Mouse (Mus musculus) limb, embryonic 12.5 days (tissue): Measurements from ENCODE around the gene Fcer1g. TPM values are rescaled to one million over a fixed set of nuclear protein-coding genes. Genes with fewer than 3 reads are reported as not detected.

Source experiments
- ATAC-seq: fragments of 200-750 bp; cut with Nextera tagmentation; 2 replicates; pipeline ENCODE4 v1.8.0; 2017; ENCODE audit warnings: low read depth, moderate TSS enrichment; ENCODE audit not compliant: insufficient number of reproducible peaks, insufficient read depth, low FRiP score, low TSS enrichment
- H3K27ac ChIP-seq: fragments of 300-500 bp; sonication (generic); 2 replicates; pipeline ENCODE4 v1.5.1; 2016; ENCODE audit warnings: mild to moderate bottlenecking, moderate library complexity
- H3K27me3 ChIP-seq: fragments of 300-500 bp; sonication (generic); 2 replicates; pipeline ENCODE4 v1.6.1; 2016; ENCODE audit warnings: mild to moderate bottlenecking, moderate library complexity
- H3K36me3 ChIP-seq: fragments of 300-500 bp; sonication (generic); 2 replicates; pipeline ENCODE4 v1.6.1; 2016; ENCODE audit warnings: mild to moderate bottlenecking, moderate library complexity
- H3K4me1 ChIP-seq: fragments of 300-500 bp; sonication (generic); replicated peaks from 2 replicates; pipeline ENCODE4 v1.6.1; 2016
- H3K4me2 ChIP-seq: fragments of 300-500 bp; sonication (generic); 2 replicates; pipeline ENCODE4 v1.6.1; 2016; ENCODE audit warnings: mild to moderate bottlenecking, moderate library complexity
- H3K4me3 ChIP-seq: fragments of 300-500 bp; sonication (generic); replicated peaks from 2 replicates; pipeline ENCODE4 v1.5.1; 2016; ENCODE audit warnings: mild to moderate bottlenecking
- H3K9ac ChIP-seq: fragments of 300-500 bp; sonication (generic); replicated peaks from 2 replicates; pipeline ENCODE4 v1.6.1; 2016; ENCODE audit warnings: mild to moderate bottlenecking, moderate library complexity
- H3K9me3 ChIP-seq: fragments of 300-500 bp; sonication (generic); 2 replicates; pipeline ENCODE4 v1.6.1; 2016; ENCODE audit warnings: mild to moderate bottlenecking, moderate library complexity
- WGBS: fragments of 180-500 bp; shearing (Covaris S2); methylation state at CpG from one replicate; pipeline ENCODE4 v1.1.7; 2016; 5-methylcytosine and 5-hydroxymethylcytosine counted together
- polyA plus RNA-seq: library from polyadenylated mRNA; unstranded; fragments of >200 nt; fragmentation: Nextera tagmentation; extraction: Ambion mirVana; gene quantifications from 2 replicates; pipeline ENCODE4 v1.2.1, GENCODE M21; 2016

Gene Fcer1g
- polyA plus RNA-seq, 1 experiment from 2014 or later, result 15.9 TPM

DNA sequence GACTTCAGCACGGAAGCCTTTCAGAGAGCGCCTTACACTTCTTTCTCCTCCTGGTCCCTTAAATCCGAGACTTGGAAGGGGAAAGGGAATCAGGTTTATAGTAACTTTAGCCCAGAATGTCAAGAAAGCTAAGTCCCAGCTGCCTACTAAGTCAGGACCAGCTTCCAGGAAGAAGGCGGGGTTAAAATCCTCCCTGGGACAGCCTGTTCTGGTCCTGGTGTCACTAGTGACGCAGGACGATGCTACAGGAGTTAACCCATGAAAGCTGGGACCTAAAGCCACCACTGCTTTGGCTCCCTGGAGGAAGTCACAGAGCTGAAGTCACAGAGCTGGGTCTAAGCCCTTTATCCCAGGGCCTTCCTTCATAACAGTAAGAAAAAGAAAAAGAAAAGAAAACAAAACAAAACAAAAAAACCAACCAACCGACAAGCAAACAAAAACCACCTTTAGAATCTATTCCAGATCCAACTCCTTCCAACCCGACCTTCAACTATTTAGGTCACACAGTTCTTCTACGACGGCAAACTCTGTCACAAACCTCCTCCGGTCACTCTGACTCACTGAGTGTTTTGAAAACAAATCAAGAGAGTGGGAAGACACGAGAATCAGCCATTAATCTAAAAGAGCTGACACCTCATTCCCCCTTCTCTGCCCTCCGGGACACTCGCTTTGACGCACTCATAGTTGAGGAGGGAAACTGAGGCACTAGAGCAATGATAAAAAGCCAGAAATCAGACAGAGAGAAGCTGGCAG lies 6.0 kb upstream of the Fcer1g start:
- no peak overlapping the region for H3K4me2 ChIP-seq
- ATAC-seq, result no peak
- peaks cover 96% of the 10 kb centered on the region for H3K36me3 ChIP-seq
- no peaks in the 10 kb centered on the region for H3K4me1 ChIP-seq
- WGBS, result 79% methylated on average over 15 of the region's 15 CpGs
- no peak overlapping the region for H3K27ac ChIP-seq
- no peaks in the 10 kb centered on the region for H3K27me3 ChIP-seq
- H3K4me3 ChIP-seq, result no peak overlapping the region
- no peak overlapping the region for H3K9ac ChIP-seq
- H3K9me3 ChIP-seq, result no peaks in the 10 kb centered on the region

DNA sequence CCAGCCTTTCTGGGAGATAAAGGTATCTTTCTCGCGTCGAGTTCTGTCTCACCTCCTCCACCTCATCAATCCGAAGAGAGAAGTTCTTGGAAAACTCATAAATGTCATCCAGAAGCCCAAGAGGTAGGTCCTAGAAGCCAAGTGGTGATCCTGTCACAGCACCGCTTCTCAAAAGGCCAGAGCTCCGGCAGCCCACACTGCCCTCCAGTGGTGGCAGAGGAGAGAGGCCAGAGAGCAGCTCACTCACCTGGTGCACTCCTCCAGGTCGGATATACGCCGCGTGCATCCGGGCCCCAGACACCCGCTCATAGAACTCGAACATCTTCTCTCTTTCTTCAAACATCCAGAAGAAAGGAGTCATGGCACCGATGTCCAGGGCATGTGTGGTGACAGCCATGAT lies 4.3 kb upstream of the Fcer1g start:
- Histone ChIP-seq H3K9me3 (no peaks in the 10 kb centered on the region), H3K36me3 (peaks cover 99% of the 10 kb centered on the region), H3K4me3 (no peak overlapping the region), H3K4me1 (no peaks in the 10 kb centered on the region), H3K27ac (no peak overlapping the region), H3K4me2 (no peak overlapping the region), H3K9ac (no peak overlapping the region), H3K27me3 (no peaks in the 10 kb centered on the region)
- WGBS, result 70% methylated on average over 14 of the region's 14 CpGs
- ATAC-seq, result no peak

- no peak overlapping the region for H3K4me3 ChIP-seq
Observed at GRCm38 (mm10) chr1:171237438-171237837, 3.3 kb upstream of the Fcer1g start.

DNA sequence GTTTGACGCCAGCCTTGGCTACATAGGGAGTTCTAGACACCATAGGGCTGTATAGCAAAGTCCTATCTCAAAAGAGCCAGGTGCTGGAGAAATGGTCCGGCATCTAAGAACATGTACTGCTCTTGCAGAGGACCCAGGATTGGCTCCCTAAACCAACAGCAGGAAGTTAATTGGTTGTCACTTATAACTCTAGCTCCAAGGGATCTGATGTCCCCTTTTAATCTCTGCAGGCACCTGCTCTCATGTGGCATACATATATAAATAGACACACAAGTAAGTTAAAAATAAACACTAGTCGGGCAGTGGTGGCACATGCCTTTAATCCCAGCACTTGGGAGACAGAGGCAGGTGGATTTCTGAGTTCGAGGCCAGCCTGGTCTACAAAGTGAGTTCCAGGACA lies 1.6 kb upstream of the Fcer1g start:
- no peak overlapping the region for H3K9ac ChIP-seq
- H3K4me1 ChIP-seq, result peaks cover 4% of the 10 kb centered on the region
- H3K4me2 ChIP-seq, result no peak overlapping the region
- no peak overlapping the region for H3K4me3 ChIP-seq
- no peaks in the 10 kb centered on the region for H3K9me3 ChIP-seq
- peaks cover 79% of the 10 kb centered on the region for H3K36me3 ChIP-seq
- WGBS, result 87% methylated on average over 4 of the region's 4 CpGs
- no peak for ATAC-seq
- no peaks in the 10 kb centered on the region for H3K27me3 ChIP-seq
- H3K27ac ChIP-seq, result no peak overlapping the region

More at GRCm38 (mm10) chr1:171237438-171237837, 3.3 kb upstream of the Fcer1g start:
- WGBS, result 86% methylated on average over 6 of the region's 6 CpGs
- no peak overlapping the region for H3K4me2 ChIP-seq
- H3K9me3 ChIP-seq, result no peaks in the 10 kb centered on the region
- ATAC-seq, result no peak
- H3K4me1 ChIP-seq, result no peaks in the 10 kb centered on the region
- peaks cover 94% of the 10 kb centered on the region for H3K36me3 ChIP-seq
- no peak overlapping the region for H3K27ac ChIP-seq
- H3K27me3 ChIP-seq, result no peaks in the 10 kb centered on the region
- no peak overlapping the region for H3K9ac ChIP-seq

DNA sequence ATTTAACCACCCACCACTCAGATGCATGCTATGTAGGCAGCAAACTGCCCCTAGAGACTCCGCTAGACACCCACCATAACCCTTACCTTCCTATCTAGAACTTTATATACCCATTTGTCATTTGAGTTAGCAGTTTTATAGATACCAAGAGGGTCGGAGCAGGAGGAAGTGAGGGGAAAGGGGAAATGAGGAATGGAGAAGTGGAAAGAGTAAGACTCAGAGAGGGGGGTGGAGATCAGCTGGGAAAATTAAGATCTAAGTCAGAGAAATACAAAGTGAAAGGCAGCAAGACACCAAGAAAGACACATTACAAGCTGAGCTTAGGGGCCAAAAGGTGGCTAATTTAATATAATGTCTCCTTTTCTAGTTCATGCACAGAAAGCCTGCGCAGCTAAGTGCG lies 373 bp upstream of the Fcer1g start:
- no peak overlapping the region for H3K27ac ChIP-seq
- no peak overlapping the region for H3K4me2 ChIP-seq
- no peaks in the 10 kb centered on the region for H3K27me3 ChIP-seq
- H3K36me3 ChIP-seq, result peaks cover 66% of the 10 kb centered on the region
- H3K4me3 ChIP-seq, result no peak overlapping the region
- H3K4me1 ChIP-seq, result peaks cover 16% of the 10 kb centered on the region
- 85% methylated on average over 4 of the region's 4 CpGs for WGBS
- no peak for ATAC-seq
- no peaks in the 10 kb centered on the region for H3K9me3 ChIP-seq
- no peak overlapping the region for H3K9ac ChIP-seq

DNA sequence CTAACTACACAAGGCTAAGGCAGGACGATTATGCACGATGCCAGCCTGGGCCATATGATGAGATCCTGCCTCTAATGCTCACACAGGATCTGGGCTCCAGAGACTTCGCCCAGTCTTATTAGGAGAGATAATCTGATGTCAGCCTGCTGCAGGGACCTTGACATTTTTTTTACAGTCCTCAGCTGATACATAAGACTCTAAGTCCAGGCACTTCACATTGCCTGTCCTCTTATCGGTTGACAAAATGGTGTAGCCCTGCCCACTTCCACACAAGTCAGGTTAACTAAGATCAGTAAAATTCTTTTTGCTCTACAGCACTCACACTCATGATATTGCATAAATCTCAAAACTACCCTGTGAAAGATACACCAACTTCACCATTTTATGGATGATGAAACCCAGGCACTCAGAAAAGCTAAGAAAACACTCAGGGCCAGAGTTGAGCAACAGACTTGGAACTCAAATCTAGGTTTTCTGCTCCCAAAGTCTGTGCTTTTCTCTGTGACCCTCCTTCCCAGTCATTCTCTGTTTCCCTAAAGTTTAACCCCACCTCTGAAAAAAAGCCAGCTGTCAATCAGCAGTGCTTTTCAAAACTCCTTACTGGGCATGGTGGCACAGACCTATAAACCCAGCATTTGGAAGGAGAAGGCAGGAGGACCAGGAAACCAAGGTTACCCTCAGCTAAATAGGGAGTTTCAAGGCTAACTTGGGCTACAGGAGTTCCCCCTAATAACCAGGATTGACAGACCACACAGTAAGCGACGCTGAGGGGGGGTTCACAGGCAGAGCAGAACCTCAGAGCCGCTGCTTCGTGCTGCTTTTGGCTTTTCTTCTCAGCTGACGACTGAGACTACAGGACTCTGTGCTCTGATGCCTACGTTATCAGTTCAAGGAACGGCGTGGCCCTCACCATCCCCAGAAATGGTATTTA lies 1.1 kb downstream of the Fcer1g start:
- H3K36me3 ChIP-seq, result peaks cover 52% of the 10 kb centered on the region
- H3K4me3 ChIP-seq, result no peak overlapping the region
- no peak overlapping the region for H3K9ac ChIP-seq
- 87% methylated on average over 12 of the region's 12 CpGs for WGBS
- no peaks in the 10 kb centered on the region for H3K9me3 ChIP-seq
- H3K27me3 ChIP-seq, result no peaks in the 10 kb centered on the region
- H3K27ac ChIP-seq, result no peak overlapping the region
- H3K4me2 ChIP-seq, result no peak overlapping the region
- peaks cover 17% of the 10 kb centered on the region for H3K4me1 ChIP-seq
- no peak for ATAC-seq

DNA sequence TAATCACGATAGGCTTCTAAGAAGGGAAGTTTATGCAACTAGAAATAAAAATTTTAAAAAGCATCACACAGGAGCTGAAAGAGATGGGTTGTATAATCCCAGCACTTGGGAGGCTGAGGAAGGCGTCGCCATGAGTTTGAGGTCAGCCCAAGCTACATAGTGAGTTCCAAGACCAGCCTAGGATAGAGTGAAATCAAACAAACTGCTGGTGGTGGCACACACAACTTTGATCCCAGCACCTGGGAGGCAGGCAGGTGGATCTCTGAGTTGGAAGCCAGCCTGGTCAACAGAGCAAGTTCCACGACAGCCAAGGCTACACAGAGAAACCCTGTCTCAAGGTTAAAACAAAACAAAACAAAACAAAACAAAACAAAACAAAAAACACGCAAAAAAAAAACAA lies 1.8 kb downstream of the Fcer1g start:
- H3K4me1 ChIP-seq, result peaks cover 17% of the 10 kb centered on the region
- H3K36me3 ChIP-seq, result peaks cover 44% of the 10 kb centered on the region
- no peak overlapping the region for H3K27ac ChIP-seq
- no peak overlapping the region for H3K4me3 ChIP-seq
- no peak for ATAC-seq
- no peak overlapping the region for H3K4me2 ChIP-seq
- no peaks in the 10 kb centered on the region for H3K27me3 ChIP-seq
- no peaks in the 10 kb centered on the region for H3K9me3 ChIP-seq
- H3K9ac ChIP-seq, result no peak overlapping the region
- 88% methylated on average over 5 of the region's 5 CpGs for WGBS

DNA sequence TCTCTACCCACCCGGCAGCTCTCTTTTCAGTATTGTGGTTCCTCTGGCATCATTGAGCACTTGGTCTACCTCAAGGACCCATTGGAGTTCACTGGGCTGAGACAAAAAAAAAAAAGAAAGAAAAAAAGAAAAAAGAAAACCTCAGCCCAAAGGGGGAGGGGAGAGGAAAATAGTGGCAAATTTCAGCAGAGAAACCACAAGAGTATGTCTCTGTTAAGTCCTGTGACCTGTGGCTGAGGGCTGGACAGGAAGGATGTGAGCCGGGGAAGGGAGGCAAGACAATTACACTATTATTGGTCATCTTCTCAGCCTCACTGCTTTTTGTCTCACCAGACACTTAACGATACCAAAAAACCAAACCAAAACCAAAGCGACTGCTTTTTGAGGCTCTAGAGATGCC lies 2.3 kb downstream of the Fcer1g start:
- ATAC-seq, result no peak
- peaks cover 39% of the 10 kb centered on the region for H3K36me3 ChIP-seq
- no peak overlapping the region for H3K4me3 ChIP-seq
- no peak overlapping the region for H3K9ac ChIP-seq
- no peak overlapping the region for H3K4me2 ChIP-seq
- H3K27me3 ChIP-seq, result no peaks in the 10 kb centered on the region
- H3K27ac ChIP-seq, result peak overlapping the region; percentile 23; the same call in 1 of the 2 replicates
- H3K4me1 ChIP-seq, result peaks cover 17% of the 10 kb centered on the region
- H3K9me3 ChIP-seq, result no peaks in the 10 kb centered on the region
- WGBS, result 87% methylated on average over 4 of the region's 4 CpGs

GRCm38 (mm10) chr1:171230215-171230614 lies 4.0 kb downstream of the Fcer1g start:
- H3K9me3 ChIP-seq, result no peaks in the 10 kb centered on the region
- no peak overlapping the region for H3K9ac ChIP-seq
- H3K27ac ChIP-seq, result peak overlapping the region; percentile 64
- no peak overlapping the region for H3K4me3 ChIP-seq
- ATAC-seq, result peak; percentile 30; the same call in 1 of the 2 replicates
- peaks cover 17% of the 10 kb centered on the region for H3K4me1 ChIP-seq
- 29% methylated on average over 3 of the region's 3 CpGs for WGBS
- H3K27me3 ChIP-seq, result no peaks in the 10 kb centered on the region
- no peak overlapping the region for H3K4me2 ChIP-seq
- peaks cover 23% of the 10 kb centered on the region for H3K36me3 ChIP-seq

DNA sequence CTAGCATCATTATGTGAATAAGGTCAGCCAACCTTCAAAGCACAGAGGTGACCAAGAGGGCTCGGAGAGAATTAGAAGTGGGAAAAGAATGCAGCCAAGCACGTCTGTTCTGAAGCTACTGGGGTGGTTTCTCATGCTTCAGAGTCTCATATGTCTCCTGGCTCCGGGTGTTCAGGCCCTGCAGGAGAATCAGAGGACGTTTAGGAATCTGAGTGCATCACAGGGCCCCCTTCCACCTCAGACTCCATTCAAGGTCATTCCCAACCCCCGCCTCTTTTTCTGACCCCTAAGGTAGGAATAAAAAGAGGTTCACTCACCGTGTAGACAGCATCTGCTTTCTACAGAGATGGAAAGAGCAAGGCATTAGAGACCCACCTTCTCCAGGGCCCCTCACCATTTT lies 4.4 kb downstream of the Fcer1g start:
- Histone ChIP-seq H3K4me1 (peaks cover 17% of the 10 kb centered on the region), H3K4me2 (no peak overlapping the region), H3K36me3 (peaks cover 18% of the 10 kb centered on the region), H3K9me3 (no peaks in the 10 kb centered on the region), H3K27ac (peak overlapping the region; percentile 64), H3K27me3 (no peaks in the 10 kb centered on the region), H3K4me3 (no peak overlapping the region), H3K9ac (no peak overlapping the region)
- 37% methylated on average over 6 of the region's 6 CpGs for WGBS
- 0 out of 2 replicates have a peak, but pooled peaks have one; percentile 5 for ATAC-seq

DNA sequence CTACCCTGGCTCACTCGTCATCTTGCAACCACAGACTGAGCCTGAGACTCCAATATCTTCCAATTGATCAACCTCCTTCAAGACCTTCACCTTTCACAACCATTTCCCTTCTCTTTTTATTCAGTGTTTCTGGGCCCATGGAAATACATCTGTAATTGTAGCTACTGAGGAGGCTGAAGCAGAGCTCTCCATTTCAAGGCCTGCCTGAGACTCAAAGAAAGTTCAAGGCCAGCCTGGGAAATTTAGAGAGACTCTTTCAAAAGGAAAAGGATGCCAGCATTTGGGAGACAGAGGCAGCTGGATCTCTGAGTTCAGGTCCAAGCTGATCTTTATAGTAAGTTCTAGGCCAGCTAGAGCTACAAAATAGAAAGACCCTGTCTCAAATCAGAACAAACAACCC lies 6.3 kb downstream of the Fcer1g start:
- 85% methylated on average over 1 of the region's 1 CpGs for WGBS
- H3K27me3 ChIP-seq, result no peaks in the 10 kb centered on the region
- H3K9me3 ChIP-seq, result no peaks in the 10 kb centered on the region
- peaks cover 17% of the 10 kb centered on the region for H3K4me1 ChIP-seq
- H3K27ac ChIP-seq, result no peak overlapping the region
- H3K4me3 ChIP-seq, result no peak overlapping the region
- no peak overlapping the region for H3K9ac ChIP-seq
- H3K4me2 ChIP-seq, result no peak overlapping the region
- H3K36me3 ChIP-seq, result no peaks in the 10 kb centered on the region
- ATAC-seq, result no peak
